Mouse (Mus musculus) intestine, embryonic 14.5 days (tissue): ENCODE measurements around the gene Gm20662. TPM values are rescaled to one million over a fixed set of nuclear protein-coding genes. Genes with fewer than 3 reads are reported as not detected.
A peak's percentile ranks its signal among the peaks of the same experiment; 100 is the strongest.

ENCODE experiments used
- ATAC-seq: fragments of 200-750 bp; cut with Nextera tagmentation; replicated peaks from 2 replicates; pipeline ENCODE4 v1.8.0; 2017; ENCODE audit warnings: low read depth, moderate number of reproducible peaks, moderate TSS enrichment, moderate library complexity; ENCODE audit not compliant: low FRiP score, low TSS enrichment
- DNase-seq: peaks from one replicate; pipeline ENCODE4 v3.0.0-alpha.2; 2018; ENCODE audit warnings: low spot score
- H3K27ac ChIP-seq: fragments of 300-500 bp; sonication (generic); 2 replicates; pipeline ENCODE4 v1.5.1; 2014; ENCODE audit warnings: low read depth, mild to moderate bottlenecking, control low read depth
- H3K27me3 ChIP-seq: fragments of 300-500 bp; sonication (generic); replicated peaks from 2 replicates; pipeline ENCODE4 v1.6.1; 2014; ENCODE audit warnings: low read length, control low read depth; ENCODE audit not compliant: control insufficient read depth, insufficient read depth
- H3K36me3 ChIP-seq: fragments of 300-500 bp; sonication (generic); 2 replicates; pipeline ENCODE4 v1.6.1; 2014; ENCODE audit warnings: low read length, control low read depth; ENCODE audit not compliant: control insufficient read depth, insufficient read depth
- H3K4me1 ChIP-seq: fragments of 300-500 bp; sonication (generic); replicated peaks from 2 replicates; pipeline ENCODE4 v1.6.1; 2014; ENCODE audit warnings: low read length, control low read depth, mixed read lengths; ENCODE audit not compliant: control insufficient read depth, insufficient read depth
- H3K4me2 ChIP-seq: fragments of 300-500 bp; sonication (generic); 2 replicates; pipeline ENCODE4 v1.6.1; 2014; ENCODE audit warnings: low read length
- H3K4me3 ChIP-seq: fragments of 300-500 bp; sonication (generic); 2 replicates; pipeline ENCODE4 v1.5.1; 2014; ENCODE audit warnings: low read depth, low read length, control low read depth, mixed read lengths
- H3K9ac ChIP-seq: fragments of 300-500 bp; sonication (generic); 2 replicates; pipeline ENCODE4 v1.6.1; 2014; ENCODE audit warnings: mild to moderate bottlenecking, low read length
- H3K9me3 ChIP-seq: fragments of 300-500 bp; sonication (generic); 2 replicates; pipeline ENCODE4 v1.6.1; 2016; ENCODE audit warnings: low read length, control low read depth; ENCODE audit not compliant: control insufficient read depth
- WGBS: fragments of 180-500 bp; shearing (Covaris S2); extraction: QIAGEN DNeasy Blood & Tissue Kit; methylation state at CpG from one replicate; pipeline ENCODE4 v1.1.7; 2014; 5-methylcytosine and 5-hydroxymethylcytosine counted together
- polyA plus RNA-seq: library from polyadenylated mRNA; unstranded; fragments of >200 nt; fragmentation: Nextera tagmentation; extraction: Ambion mirVana; gene quantifications from 2 replicates; pipeline ENCODE4 v1.2.1, GENCODE M21; 2014

The Gm20662 gene
- polyA plus RNA-seq, 1 experiment from 2014 or later = 0.42 TPM

GRCm38 (mm10) chr9:108056361-108057261 is 60.5 kb downstream of the Gm20662 start:
- peaks cover 50% of the 10 kb centered on the region for H3K36me3 ChIP-seq
- no peak for DNase-seq
- WGBS = 84% methylated on average over 28 of the region's 28 CpGs

DNA sequence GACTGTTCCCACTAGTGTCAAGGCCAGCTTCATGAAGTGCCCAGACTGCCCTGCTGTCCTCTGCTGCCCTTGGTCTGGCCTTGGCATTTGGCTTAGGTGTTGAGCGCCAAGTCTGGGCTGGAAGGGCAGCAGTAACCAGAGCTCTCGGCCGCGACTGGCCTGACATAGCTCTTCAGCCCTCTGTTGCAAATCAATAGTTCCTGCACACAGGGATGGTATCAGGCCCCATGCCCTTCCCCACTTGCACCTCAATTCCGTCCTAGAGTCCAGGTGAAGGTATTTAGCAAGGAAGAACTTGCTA is 61.1 kb downstream of the Gm20662 start:
- no peak overlapping the region for H3K9ac ChIP-seq
- no peak overlapping the region for H3K4me2 ChIP-seq
- peaks cover 46% of the 10 kb centered on the region for H3K36me3 ChIP-seq
- ATAC-seq (no peak), DNase-seq (no peak)
- 0 out of 2 replicates have a peak, but pooled peaks cover 5% of the 10 kb centered on the region for H3K4me1 ChIP-seq
- no peak overlapping the region for H3K4me3 ChIP-seq
- H3K27me3 ChIP-seq = no peaks in the 10 kb centered on the region
- H3K27ac ChIP-seq = no peak overlapping the region
- WGBS = 91% methylated on average over 5 of the region's 5 CpGs
- no peaks in the 10 kb centered on the region for H3K9me3 ChIP-seq

More at GRCm38 (mm10) chr9:108056361-108057261, 60.5 kb downstream of the Gm20662 start:
- 0 out of 2 replicates have a peak, but pooled peaks cover 5% of the 10 kb centered on the region for H3K4me1 ChIP-seq
- H3K4me2 ChIP-seq = no peak overlapping the region
- ATAC-seq = no peak
- H3K4me3 ChIP-seq = no peak overlapping the region
- no peaks in the 10 kb centered on the region for H3K9me3 ChIP-seq
- H3K27me3 ChIP-seq = no peaks in the 10 kb centered on the region
- no peak overlapping the region for H3K27ac ChIP-seq
- H3K9ac ChIP-seq = no peak overlapping the region

DNA sequence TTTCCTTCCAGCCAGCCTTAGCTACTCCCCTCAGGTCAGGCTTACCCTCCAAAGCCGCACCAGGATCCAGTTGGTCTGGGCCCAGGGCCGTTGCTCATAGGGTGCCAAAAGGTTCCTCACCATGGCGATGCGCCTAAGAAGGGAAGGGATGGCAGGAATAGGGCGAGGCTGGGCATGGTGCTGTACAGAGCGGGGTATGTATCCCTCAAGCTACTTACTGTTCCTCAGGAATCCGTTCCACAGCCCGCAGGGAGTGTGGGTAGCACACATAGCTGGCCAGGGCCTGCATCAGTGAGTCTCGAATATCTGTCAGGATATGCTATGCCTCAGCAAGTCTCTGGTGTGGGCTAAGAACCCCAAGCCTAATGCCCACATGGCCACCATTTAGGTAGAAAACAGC is 62.1 kb downstream of the Gm20662 start:
- H3K4me2 ChIP-seq = no peak overlapping the region
- no peaks in the 10 kb centered on the region for H3K9me3 ChIP-seq
- H3K27me3 ChIP-seq = no peaks in the 10 kb centered on the region
- 0 out of 2 replicates have a peak, but pooled peaks cover 1% of the 10 kb centered on the region for H3K4me1 ChIP-seq
- peaks cover 55% of the 10 kb centered on the region for H3K36me3 ChIP-seq
- 93% methylated on average over 9 of the region's 9 CpGs for WGBS
- no peak overlapping the region for H3K9ac ChIP-seq
- H3K4me3 ChIP-seq = no peak overlapping the region
- DNase-seq (no peak), ATAC-seq (no peak)
- H3K27ac ChIP-seq = no peak overlapping the region

GRCm38 (mm10) chr9:108062142-108062541 is 66.0 kb downstream of the Gm20662 start:
- Histone ChIP-seq H3K36me3 (peaks cover 36% of the 10 kb centered on the region), H3K9me3 (no peaks in the 10 kb centered on the region), H3K4me1 (no peaks in the 10 kb centered on the region), H3K4me3 (no peak overlapping the region), H3K9ac (no peak overlapping the region), H3K4me2 (no peak overlapping the region), H3K27ac (no peak overlapping the region), H3K27me3 (no peaks in the 10 kb centered on the region)
- ATAC-seq (no peak; the same call in 1 of the 2 replicates), DNase-seq (no peak)
- 87% methylated on average over 3 of the region's 3 CpGs for WGBS

DNA sequence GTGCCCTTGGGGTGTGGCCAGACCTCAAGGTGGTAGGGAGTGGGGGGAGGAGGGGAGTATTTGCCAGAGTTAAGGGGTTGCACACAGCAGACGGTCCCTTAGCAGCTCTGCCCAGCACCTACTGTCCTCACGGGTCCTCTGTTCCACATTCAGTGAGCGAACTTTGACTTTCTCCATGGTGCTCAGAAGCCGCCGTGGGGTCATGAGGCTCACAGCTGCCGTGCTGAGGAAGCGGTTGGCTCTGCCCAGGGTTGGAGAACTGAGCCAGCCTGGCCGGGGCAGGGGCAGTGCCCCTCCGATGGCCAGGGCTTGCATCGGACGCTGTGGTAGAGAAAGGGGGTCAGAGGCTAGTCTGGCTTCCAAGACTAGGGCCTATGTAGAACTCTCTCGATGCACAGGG is 67.2 kb downstream of the Gm20662 start:
- ATAC-seq (no peak), DNase-seq (no peak)
- H3K4me3 ChIP-seq = no peak overlapping the region
- no peak overlapping the region for H3K27ac ChIP-seq
- H3K27me3 ChIP-seq = no peaks in the 10 kb centered on the region
- H3K4me1 ChIP-seq = no peaks in the 10 kb centered on the region
- no peak overlapping the region for H3K9ac ChIP-seq
- no peaks in the 10 kb centered on the region for H3K9me3 ChIP-seq
- H3K36me3 ChIP-seq = peaks cover 36% of the 10 kb centered on the region
- 85% methylated on average over 12 of the region's 12 CpGs for WGBS
- no peak overlapping the region for H3K4me2 ChIP-seq

DNA sequence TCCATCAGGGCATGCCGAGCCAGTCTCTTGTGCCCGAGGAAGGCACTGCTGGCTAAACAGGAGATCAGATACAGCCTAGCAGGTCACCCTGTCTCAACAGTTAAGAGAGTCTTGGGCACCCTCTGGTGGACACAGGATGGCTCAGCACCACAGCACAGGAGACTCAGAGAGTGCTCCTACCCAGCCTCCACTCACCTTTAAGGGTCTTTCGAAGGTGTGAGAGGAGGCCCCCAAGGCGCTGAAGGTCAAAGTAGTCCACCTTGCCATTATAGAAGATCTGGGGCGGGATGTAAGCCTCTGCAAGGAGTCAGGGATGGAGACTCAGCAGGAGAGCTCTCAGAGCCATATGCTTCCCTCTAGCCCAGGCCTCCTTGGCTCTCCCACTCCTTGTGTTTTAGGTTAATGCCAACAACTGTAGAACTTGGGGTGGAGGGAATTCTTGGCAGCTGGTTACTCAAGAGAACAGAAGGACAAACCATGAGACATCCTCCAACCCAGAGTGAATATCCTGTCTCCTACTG is 69.4 kb downstream of the Gm20662 start:
- Histone ChIP-seq H3K27me3 (no peaks in the 10 kb centered on the region), H3K9ac (no peak overlapping the region), H3K9me3 (no peaks in the 10 kb centered on the region), H3K4me3 (no peak overlapping the region), H3K36me3 (peaks cover 29% of the 10 kb centered on the region), H3K27ac (no peak overlapping the region), H3K4me2 (no peak overlapping the region), H3K4me1 (no peaks in the 10 kb centered on the region)
- WGBS = 49% methylated on average over 5 of the region's 5 CpGs
- DNase-seq = peak; percentile 73
- no peak for ATAC-seq

- H3K36me3 ChIP-seq = peaks cover 38% of the 10 kb centered on the region
- WGBS = 83% methylated on average over 7 of the region's 7 CpGs
- no peak overlapping the region for H3K4me3 ChIP-seq
- H3K27me3 ChIP-seq = no peaks in the 10 kb centered on the region
- H3K27ac ChIP-seq = no peak overlapping the region
- H3K4me1 ChIP-seq = no peaks in the 10 kb centered on the region
- no peak for DNase-seq
- ATAC-seq = no peak
- H3K4me2 ChIP-seq = no peak overlapping the region
- no peak overlapping the region for H3K9ac ChIP-seq
- no peaks in the 10 kb centered on the region for H3K9me3 ChIP-seq
Measured at GRCm38 (mm10) chr9:108067199-108067598, 71.0 kb downstream of the Gm20662 start.

GRCm38 (mm10) chr9:108067900-108068299 is 71.8 kb downstream of the Gm20662 start:
- no peaks in the 10 kb centered on the region for H3K4me1 ChIP-seq
- H3K27ac ChIP-seq = no peak overlapping the region
- WGBS = 20% methylated on average over 8 of the region's 8 CpGs
- peaks cover 32% of the 10 kb centered on the region for H3K36me3 ChIP-seq
- H3K4me3 ChIP-seq = no peak overlapping the region
- peak; percentile 96 for DNase-seq
- no peaks in the 10 kb centered on the region for H3K9me3 ChIP-seq
- H3K9ac ChIP-seq = no peak overlapping the region
- H3K4me2 ChIP-seq = no peak overlapping the region
- 0 out of 2 replicates have a peak, but pooled peaks have one; percentile 33 for ATAC-seq
- H3K27me3 ChIP-seq = no peaks in the 10 kb centered on the region

DNA sequence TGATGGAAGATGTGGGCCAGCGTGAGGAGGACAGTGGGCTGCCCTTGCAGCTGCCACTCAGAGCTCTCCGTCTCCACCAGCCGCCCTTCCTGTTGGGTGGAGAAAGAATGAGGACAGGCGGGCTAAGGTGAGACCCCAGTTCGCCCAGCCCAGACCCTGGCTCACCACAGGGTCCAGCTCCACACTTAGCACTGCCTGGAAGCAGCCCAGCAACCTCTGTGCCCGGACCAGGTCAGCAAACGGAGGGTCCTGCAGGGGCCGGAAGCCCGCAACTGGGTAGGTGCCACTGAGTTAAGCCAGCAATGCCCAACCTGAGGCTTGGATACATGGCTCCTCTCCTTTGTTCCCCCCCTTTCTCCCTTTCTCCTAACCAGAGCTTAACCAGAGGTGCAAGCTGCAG is 72.9 kb downstream of the Gm20662 start:
- no peaks in the 10 kb centered on the region for H3K27me3 ChIP-seq
- H3K36me3 ChIP-seq = peaks cover 21% of the 10 kb centered on the region
- no peak overlapping the region for H3K4me3 ChIP-seq
- 86% methylated on average over 9 of the region's 9 CpGs for WGBS
- DNase-seq = no peak
- no peaks in the 10 kb centered on the region for H3K4me1 ChIP-seq
- H3K27ac ChIP-seq = no peak overlapping the region
- H3K9me3 ChIP-seq = no peaks in the 10 kb centered on the region
- no peak overlapping the region for H3K4me2 ChIP-seq
- H3K9ac ChIP-seq = no peak overlapping the region
- ATAC-seq = no peak
